Mouse (Mus musculus) heart, embryonic 12.5 days (tissue): ENCODE measurements around the gene Stard9. TPM values are rescaled to one million over a fixed set of nuclear protein-coding genes. Genes with fewer than 3 reads are reported as not detected.
"Not testable (repeated sequence)": the region's sequence is repeated elsewhere in the genome, so short reads cannot be mapped to it uniquely, and the experiment has no call there.

Experiments
- ATAC-seq: fragments of 200-750 bp; cut with Nextera tagmentation; 2 replicates; pipeline ENCODE4 v1.8.0; 2017; ENCODE audit warnings: moderate TSS enrichment, moderate library complexity; ENCODE audit not compliant: insufficient number of reproducible peaks, low FRiP score
- H3K27ac ChIP-seq: fragments of 300-500 bp; sonication (generic); 2 replicates; pipeline ENCODE4 v1.5.1; 2016; ENCODE audit warnings: mild to moderate bottlenecking, moderate library complexity; ENCODE audit not compliant: poor library complexity, severe bottlenecking
- H3K27me3 ChIP-seq: fragments of 300-500 bp; sonication (generic); replicated peaks from 2 replicates; pipeline ENCODE4 v1.6.1; 2016; ENCODE audit warnings: mild to moderate bottlenecking, moderate library complexity
- H3K36me3 ChIP-seq: fragments of 300-500 bp; sonication (generic); 2 replicates; pipeline ENCODE4 v1.6.1; 2016; ENCODE audit warnings: mild to moderate bottlenecking, moderate library complexity
- H3K4me1 ChIP-seq: fragments of 300-500 bp; sonication (generic); replicated peaks from 2 replicates; pipeline ENCODE4 v1.6.1; 2016; ENCODE audit warnings: mild to moderate bottlenecking
- H3K4me2 ChIP-seq: fragments of 300-500 bp; sonication (generic); 2 replicates; pipeline ENCODE4 v1.6.1; 2016; ENCODE audit warnings: mild to moderate bottlenecking, moderate library complexity
- H3K4me3 ChIP-seq: fragments of 300-500 bp; sonication (generic); 2 replicates; pipeline ENCODE4 v1.5.1; 2016; ENCODE audit warnings: mild to moderate bottlenecking
- H3K9ac ChIP-seq: fragments of 300-500 bp; sonication (generic); 2 replicates; pipeline ENCODE4 v1.6.1; 2016; ENCODE audit warnings: mild to moderate bottlenecking, moderate library complexity
- H3K9me3 ChIP-seq: fragments of 300-500 bp; sonication (generic); replicated peaks from 2 replicates; pipeline ENCODE4 v1.6.1; 2016; ENCODE audit warnings: mild to moderate bottlenecking, moderate library complexity
- WGBS: fragments of 180-500 bp; shearing (Covaris S2); methylation state at CpG from one replicate; pipeline ENCODE4 v1.1.7; 2016; 5-methylcytosine and 5-hydroxymethylcytosine counted together
- polyA plus RNA-seq: library from polyadenylated mRNA; unstranded; fragments of >200 nt; fragmentation: Nextera tagmentation; extraction: Ambion mirVana; gene quantifications from 2 replicates; pipeline ENCODE4 v1.2.1, GENCODE M21; 2016

Gene Stard9
- polyA plus RNA-seq, 1 experiment from 2014 or later, result 3.2 TPM

- H3K4me1 ChIP-seq, result peaks cover 14% of the 10 kb centered on the region
- H3K9ac ChIP-seq, result no peak overlapping the region
- ATAC-seq, result no peak
- no peaks in the 10 kb centered on the region for H3K36me3 ChIP-seq
- WGBS, result 83% methylated on average over 5 of the region's 5 CpGs
- no peak overlapping the region for H3K27ac ChIP-seq
- H3K4me2 ChIP-seq, result no peak overlapping the region
- H3K27me3 ChIP-seq, result no peaks in the 10 kb centered on the region
- H3K4me3 ChIP-seq, result no peak overlapping the region
- H3K9me3 ChIP-seq, result no peaks in the 10 kb centered on the region
Measured at GRCm38 (mm10) chr2:120655905-120656304, 27.0 kb downstream of the Stard9 start.

- H3K27ac ChIP-seq, result no peak overlapping the region
- no peaks in the 10 kb centered on the region for H3K27me3 ChIP-seq
- no peak overlapping the region for H3K9ac ChIP-seq
- peaks cover 13% of the 10 kb centered on the region for H3K4me1 ChIP-seq
- WGBS, result 88% methylated on average over 2 of the region's 2 CpGs
- H3K4me3 ChIP-seq, result no peak overlapping the region
- H3K36me3 ChIP-seq, result no peaks in the 10 kb centered on the region
- H3K4me2 ChIP-seq, result no peak overlapping the region
- no peak for ATAC-seq
- no peaks in the 10 kb centered on the region for H3K9me3 ChIP-seq
Measured at GRCm38 (mm10) chr2:120656711-120657110, 27.8 kb downstream of the Stard9 start.

- WGBS, result 67% methylated on average over 5 of the region's 5 CpGs
- H3K9me3 ChIP-seq, result no peaks in the 10 kb centered on the region
- no peak overlapping the region for H3K27ac ChIP-seq
- H3K4me1 ChIP-seq, result peaks cover 5% of the 10 kb centered on the region; the same call in 1 of the 2 replicates
- no peak overlapping the region for H3K4me3 ChIP-seq
- H3K36me3 ChIP-seq, result no peaks in the 10 kb centered on the region
- no peaks in the 10 kb centered on the region for H3K27me3 ChIP-seq
- no peak overlapping the region for H3K4me2 ChIP-seq
- no peak overlapping the region for H3K9ac ChIP-seq
- no peak for ATAC-seq
Measured at GRCm38 (mm10) chr2:120658486-120658885, 29.6 kb downstream of the Stard9 start.

DNA sequence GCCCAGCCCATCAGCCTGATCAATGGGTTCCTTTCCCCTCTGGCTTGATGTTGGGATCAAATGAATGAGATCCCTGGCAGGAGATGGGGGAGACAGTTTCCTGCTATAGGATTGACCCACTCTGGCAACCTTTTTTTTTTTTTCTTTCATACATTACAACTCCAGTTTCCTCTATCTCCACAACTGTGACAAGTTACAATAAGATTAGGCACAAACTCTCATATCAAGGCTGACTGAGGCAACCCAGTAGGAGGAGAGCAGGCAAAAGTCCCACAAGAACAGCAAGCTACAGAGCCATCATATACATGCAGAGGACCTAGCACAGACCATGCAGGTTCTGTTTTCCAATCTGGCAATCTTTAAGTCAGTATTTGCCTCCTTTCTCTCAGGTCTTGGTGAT is 30.4 kb downstream of the Stard9 start:
- Histone ChIP-seq H3K27ac (no peak overlapping the region), H3K9me3 (no peaks in the 10 kb centered on the region), H3K9ac (no peak overlapping the region), H3K27me3 (no peaks in the 10 kb centered on the region), H3K36me3 (no peaks in the 10 kb centered on the region), H3K4me3 (no peak overlapping the region), H3K4me2 (no peak overlapping the region), H3K4me1 (peaks cover 11% of the 10 kb centered on the region)
- no peak for ATAC-seq

GRCm38 (mm10) chr2:120660486-120661078 is 31.7 kb downstream of the Stard9 start:
- H3K9me3 ChIP-seq, result no peaks in the 10 kb centered on the region
- no peak overlapping the region for H3K9ac ChIP-seq
- no peaks in the 10 kb centered on the region for H3K36me3 ChIP-seq
- H3K4me3 ChIP-seq, result no peak overlapping the region
- H3K27me3 ChIP-seq, result no peaks in the 10 kb centered on the region
- H3K4me2 ChIP-seq, result no peak overlapping the region
- no peak for ATAC-seq
- H3K27ac ChIP-seq, result no peak overlapping the region
- peaks cover 11% of the 10 kb centered on the region for H3K4me1 ChIP-seq
- WGBS, result 50% methylated on average over 5 of the region's 5 CpGs

DNA sequence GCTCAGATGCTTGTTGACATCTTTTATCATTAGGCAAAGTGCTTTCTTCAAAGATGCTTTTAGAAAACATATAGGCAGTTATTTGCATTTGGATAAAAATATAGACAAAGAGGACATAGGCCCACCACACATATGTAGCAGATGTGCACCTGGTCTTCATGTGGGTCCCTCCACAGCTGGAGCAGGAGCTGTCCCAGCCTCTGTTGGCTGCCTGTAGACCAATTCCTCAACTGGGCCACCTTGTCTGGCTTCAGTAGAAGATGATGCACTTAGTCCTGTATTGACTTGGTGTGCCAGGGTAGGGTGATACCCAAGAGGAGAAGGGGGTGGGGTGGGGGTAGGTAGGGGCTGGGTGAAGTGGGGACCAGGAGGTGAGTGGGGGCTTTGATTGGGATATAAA is 33.8 kb downstream of the Stard9 start:
- 0 out of 2 replicates have a peak, but pooled peaks cover 3% of the 10 kb centered on the region for H3K36me3 ChIP-seq
- H3K9ac ChIP-seq, result no peak overlapping the region
- ATAC-seq, result no peak
- no peak overlapping the region for H3K4me2 ChIP-seq
- H3K27me3 ChIP-seq, result no peaks in the 10 kb centered on the region
- peaks cover 11% of the 10 kb centered on the region for H3K4me1 ChIP-seq
- H3K9me3 ChIP-seq, result no peaks in the 10 kb centered on the region
- H3K27ac ChIP-seq, result no peak overlapping the region
- no peak overlapping the region for H3K4me3 ChIP-seq

DNA sequence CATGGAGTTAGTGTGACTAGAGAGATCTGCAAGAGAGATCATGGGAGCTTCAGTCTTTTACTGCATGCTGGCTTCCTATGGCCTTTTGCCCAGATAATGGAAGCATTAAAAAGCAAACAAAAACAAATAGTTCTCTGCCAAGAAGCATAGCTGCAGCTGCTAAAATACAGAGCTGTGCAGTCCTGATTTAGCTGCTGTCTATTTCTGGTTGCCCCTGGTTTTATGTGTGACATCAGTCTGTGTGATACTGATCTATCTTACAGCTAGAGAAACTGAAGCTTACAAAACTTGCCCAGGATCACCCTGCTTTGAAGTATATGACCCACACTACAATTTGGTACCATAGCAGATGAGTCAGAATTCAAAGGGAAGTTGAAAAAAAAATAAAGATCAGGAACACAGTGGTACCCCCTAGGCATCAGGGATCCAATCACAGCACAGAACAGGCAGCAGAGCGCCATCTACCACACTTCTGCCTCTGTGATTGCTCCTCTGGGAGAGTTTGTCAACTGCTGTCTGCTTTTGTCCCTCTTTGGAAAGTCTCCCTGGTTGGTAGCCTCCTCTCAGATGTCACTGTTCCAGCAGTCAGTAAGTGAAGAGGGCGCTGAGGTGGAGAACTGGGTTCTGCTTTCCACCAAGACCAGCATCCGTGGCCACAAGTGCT is 34.7 kb downstream of the Stard9 start:
- WGBS, result 62% methylated on average over 3 of the region's 3 CpGs
- H3K4me1 ChIP-seq, result peaks cover 11% of the 10 kb centered on the region

DNA sequence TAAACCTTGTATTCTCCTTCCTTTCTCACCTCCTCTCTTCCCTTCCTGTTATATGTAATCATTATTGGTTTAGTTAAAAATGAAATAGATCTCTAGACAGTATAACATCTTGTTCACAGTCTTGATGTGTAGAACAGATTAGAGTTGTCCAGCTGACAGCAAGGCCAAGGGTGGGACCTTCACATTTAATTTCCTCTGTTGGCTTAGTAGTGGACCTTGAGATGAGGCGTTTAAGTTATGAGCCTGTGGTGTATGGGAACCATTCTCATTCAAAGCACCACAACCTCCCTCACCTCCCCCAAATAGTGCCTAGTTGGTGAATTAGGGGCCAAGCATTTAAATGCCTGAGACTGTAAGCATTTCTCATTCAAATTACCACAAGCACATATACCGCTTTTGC is 38.5 kb downstream of the Stard9 start:
- WGBS, result 90% methylated on average over 2 of the region's 2 CpGs
- Histone ChIP-seq H3K4me1 (peaks cover 6% of the 10 kb centered on the region; the same call in 1 of the 2 replicates), H3K9ac (no peak overlapping the region)

More for the DNA sequence above, 34.7 kb downstream of the Stard9 start:
- Histone ChIP-seq H3K27ac (no peak overlapping the region), H3K9ac (no peak overlapping the region), H3K27me3 (no peaks in the 10 kb centered on the region), H3K9me3 (no peaks in the 10 kb centered on the region), H3K36me3 (0 out of 2 replicates have a peak, but pooled peaks cover 3% of the 10 kb centered on the region), H3K4me2 (no peak overlapping the region), H3K4me3 (no peak overlapping the region)
- no peak for ATAC-seq

DNA sequence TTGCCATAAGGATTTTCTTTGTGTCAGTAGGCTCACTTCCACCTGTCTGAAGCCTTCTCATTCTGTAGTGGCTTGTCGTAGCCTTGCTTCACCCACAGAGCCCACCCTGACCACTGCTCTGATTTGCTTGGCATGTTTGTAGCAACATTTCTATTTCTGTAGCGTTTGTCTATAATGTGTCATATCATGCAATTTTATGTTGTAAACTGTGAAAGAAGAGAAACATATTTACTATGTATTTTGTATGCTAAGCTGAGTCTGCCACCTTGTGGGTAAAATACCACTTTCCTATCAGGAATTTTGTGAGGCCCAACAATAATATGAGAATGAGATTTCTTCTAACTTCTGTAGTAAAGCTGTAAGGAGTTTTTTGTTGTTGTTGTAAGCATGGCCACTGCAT is 41.3 kb downstream of the Stard9 start:
- 67% methylated on average over 2 of the region's 2 CpGs for WGBS
- no peaks in the 10 kb centered on the region for H3K27me3 ChIP-seq
- no peak for ATAC-seq

More for the DNA sequence above, 38.5 kb downstream of the Stard9 start:
- H3K4me2 ChIP-seq, result no peak overlapping the region
- 0 out of 2 replicates have a peak, but pooled peaks cover 3% of the 10 kb centered on the region for H3K36me3 ChIP-seq
- no peak for ATAC-seq
- no peak overlapping the region for H3K27ac ChIP-seq
- H3K27me3 ChIP-seq, result no peaks in the 10 kb centered on the region
- no peak overlapping the region for H3K4me3 ChIP-seq
- H3K9me3 ChIP-seq, result no peaks in the 10 kb centered on the region

DNA sequence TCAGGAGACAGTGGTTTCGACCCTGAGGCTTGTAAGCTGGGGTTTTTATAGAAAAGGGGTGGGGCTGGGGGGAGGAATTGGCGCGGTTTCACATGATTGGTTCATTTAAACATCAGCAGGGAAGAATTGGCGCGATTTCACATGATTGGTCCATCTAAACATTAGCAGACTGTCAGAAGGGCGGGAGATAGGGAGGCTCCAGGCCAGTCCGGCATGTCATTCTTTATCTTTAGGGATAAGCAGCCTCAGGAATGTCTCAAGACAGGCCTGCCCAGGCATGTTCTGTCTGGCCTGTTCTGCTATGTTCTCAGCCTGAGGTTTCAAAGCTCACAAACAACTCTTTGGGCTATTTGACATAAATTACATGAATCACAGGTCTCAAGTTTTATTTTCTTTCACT is 52.2 kb downstream of the Stard9 start:
- peaks cover 25% of the 10 kb centered on the region for H3K36me3 ChIP-seq
- WGBS, result 69% methylated on average over 7 of the region's 7 CpGs
- not testable (repeated sequence) for ATAC-seq, H3K9ac ChIP-seq, H3K4me1 ChIP-seq, H3K27ac ChIP-seq, H3K4me3 ChIP-seq, H3K9me3 ChIP-seq, H3K4me2 ChIP-seq, H3K27me3 ChIP-seq

More for the DNA sequence above, 41.3 kb downstream of the Stard9 start:
- no peak overlapping the region for H3K4me2 ChIP-seq
- H3K36me3 ChIP-seq, result peaks cover 11% of the 10 kb centered on the region; the same call in 1 of the 2 replicates
- H3K4me1 ChIP-seq, result no peaks in the 10 kb centered on the region
- no peaks in the 10 kb centered on the region for H3K9me3 ChIP-seq
- H3K9ac ChIP-seq, result no peak overlapping the region
- no peak overlapping the region for H3K27ac ChIP-seq
- no peak overlapping the region for H3K4me3 ChIP-seq

- Histone ChIP-seq H3K4me1 (peaks cover 4% of the 10 kb centered on the region; the same call in 1 of the 2 replicates), H3K9me3 (no peaks in the 10 kb centered on the region), H3K4me3 (no peak overlapping the region), H3K4me2 (no peak overlapping the region), H3K27ac (no peak overlapping the region), H3K27me3 (no peaks in the 10 kb centered on the region), H3K9ac (no peak overlapping the region), H3K36me3 (peaks cover 47% of the 10 kb centered on the region)
- 62% methylated on average over 5 of the region's 5 CpGs for WGBS
- no peak for ATAC-seq
Measured at GRCm38 (mm10) chr2:120697767-120698166, 68.8 kb downstream of the Stard9 start.
